Mouse (Mus musculus) kidney, adult 8-10 months (tissue): ENCODE results near the gene Rnf167.

ENCODE experiments used
- DNase-seq, 2 experiments: peaks; one replicate each; pipeline ENCODE4 v3.0.0; 2022

Gene Rnf167

DNA sequence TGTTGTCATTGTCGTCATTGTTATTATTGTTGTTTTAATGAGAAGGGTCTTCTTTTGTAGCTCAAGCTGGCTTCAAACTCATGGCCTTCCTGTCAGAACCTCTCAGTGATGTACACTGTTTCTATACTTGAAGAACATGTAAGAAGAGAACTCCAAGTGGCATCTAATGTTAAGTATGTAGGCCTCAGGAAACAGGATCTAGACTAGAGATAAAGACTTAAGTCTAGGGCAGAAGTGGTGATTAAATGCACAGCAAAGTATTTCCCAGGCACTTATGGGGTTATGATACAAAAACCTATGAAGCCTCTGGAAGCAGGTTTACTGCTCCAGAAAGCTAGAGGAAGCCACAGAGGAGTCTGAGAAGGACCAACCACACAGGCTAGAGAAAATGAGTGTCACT lies 8.7 kb upstream of the Rnf167 start:
- no peak for DNase-seq

DNA sequence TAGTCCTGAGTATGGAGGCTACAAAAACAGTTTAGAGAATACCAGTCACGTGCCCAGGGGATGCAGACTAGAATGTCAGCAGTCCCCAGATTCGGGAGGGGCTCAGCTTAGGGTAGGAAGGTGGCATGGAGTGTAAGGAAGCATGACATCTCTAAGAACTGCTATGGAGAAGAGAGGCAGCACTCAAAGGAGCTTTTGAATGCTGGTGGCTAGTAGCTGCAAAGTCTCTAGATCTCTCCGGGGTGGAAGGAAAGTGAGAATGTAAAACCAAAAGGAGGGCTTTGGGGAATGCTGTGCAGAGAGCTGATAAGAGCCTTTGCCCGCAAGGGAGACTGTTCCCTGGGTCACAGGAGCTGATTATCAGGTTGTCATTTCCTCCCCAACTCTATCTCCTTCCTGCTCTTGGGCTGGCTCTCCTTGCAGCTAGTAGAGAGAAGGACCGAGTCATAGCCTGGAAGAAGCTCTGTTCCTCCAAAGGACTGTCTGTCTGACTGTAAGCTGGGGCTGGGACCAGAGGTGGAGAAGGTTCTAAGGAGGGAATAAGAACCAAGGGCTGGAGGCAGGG lies 8.2 kb upstream of the Rnf167 start, which contains the start of gene Gp1ba:
Gene Gp1ba (plus strand): TSS at position 409 of the 565 bp plus-strand sequence.
- no peak for DNase-seq

DNA sequence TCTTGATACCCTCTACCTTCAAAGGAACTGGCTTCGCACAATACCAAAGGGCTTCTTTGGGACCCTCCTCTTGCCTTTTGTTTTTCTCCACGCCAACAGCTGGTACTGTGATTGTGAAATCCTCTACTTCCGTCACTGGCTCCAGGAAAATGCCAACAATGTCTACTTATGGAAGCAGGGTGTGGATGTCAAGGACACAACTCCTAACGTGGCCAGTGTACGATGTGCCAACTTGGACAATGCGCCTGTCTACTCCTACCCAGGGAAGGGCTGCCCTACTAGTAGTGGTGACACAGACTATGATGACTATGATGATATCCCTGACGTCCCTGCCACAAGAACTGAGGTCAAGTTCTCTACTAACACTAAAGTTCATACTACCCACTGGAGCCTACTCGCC lies 7.1 kb upstream of the Rnf167 start:
- no peak for DNase-seq

DNA sequence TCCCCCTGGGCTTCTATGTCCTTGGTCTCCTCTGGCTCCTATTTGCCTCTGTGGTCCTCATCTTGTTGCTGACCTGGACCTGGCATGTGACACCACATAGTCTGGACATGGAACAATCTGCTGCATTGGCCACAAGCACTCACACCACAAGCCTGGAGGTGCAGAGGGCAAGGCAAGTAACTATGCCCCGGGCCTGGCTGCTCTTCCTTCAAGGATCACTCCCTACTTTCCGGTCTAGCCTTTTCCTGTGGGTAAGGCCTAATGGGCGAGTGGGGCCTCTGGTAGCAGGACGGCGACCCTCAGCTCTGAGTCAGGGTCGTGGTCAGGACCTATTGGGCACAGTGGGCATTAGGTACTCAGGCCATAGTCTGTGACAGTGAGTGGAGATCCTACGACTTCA lies 5.8 kb upstream of the Rnf167 start:
- DNase-seq = no peak

DNA sequence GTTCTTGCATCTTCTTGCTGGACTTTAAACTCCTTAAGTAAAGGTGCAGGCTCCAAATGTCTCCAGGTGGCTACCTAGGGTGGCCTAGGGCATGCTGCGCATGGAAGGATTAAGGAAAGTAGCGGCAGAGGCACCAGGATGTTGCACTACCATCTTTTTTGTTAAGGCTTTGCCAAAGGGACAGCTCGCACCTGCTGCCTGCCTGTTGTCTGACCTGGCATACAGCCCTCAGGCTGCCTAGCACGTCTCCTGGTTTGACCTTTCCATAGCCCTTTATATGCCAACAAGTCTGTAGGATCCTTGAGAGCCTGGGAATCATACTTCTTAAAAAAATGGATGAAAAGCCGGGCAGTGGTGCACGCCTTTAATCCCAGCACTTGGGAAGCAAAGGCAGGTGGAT lies 4.0 kb upstream of the Rnf167 start:
- no peak for DNase-seq

DNA sequence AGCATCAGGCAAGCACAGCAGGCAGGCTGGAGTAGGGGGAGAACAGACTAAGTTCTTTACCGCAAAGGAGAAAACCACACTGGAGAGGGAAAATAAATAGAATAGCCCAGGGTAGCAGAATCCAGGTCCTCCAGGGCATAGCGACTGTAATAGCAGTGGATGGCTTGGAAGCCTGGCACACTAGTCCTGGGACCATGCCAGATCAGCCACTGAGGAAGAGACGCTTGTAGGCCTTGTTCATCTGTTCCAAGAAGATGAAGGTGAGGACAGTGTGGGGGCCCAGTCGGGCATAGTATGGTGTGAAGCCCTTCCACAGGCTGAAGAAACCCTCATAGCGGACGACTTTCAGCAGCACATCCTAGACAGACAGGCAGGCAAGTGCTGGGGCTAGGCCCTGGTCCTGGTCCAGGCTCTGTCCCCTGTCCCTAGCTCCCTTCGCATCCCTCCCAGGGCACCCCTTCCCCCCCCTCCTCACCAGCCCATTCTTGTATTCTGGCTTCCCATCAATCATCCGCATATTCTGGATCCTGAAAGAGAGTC lies 2.4 kb upstream of the Rnf167 start:
- no peak for DNase-seq

DNA sequence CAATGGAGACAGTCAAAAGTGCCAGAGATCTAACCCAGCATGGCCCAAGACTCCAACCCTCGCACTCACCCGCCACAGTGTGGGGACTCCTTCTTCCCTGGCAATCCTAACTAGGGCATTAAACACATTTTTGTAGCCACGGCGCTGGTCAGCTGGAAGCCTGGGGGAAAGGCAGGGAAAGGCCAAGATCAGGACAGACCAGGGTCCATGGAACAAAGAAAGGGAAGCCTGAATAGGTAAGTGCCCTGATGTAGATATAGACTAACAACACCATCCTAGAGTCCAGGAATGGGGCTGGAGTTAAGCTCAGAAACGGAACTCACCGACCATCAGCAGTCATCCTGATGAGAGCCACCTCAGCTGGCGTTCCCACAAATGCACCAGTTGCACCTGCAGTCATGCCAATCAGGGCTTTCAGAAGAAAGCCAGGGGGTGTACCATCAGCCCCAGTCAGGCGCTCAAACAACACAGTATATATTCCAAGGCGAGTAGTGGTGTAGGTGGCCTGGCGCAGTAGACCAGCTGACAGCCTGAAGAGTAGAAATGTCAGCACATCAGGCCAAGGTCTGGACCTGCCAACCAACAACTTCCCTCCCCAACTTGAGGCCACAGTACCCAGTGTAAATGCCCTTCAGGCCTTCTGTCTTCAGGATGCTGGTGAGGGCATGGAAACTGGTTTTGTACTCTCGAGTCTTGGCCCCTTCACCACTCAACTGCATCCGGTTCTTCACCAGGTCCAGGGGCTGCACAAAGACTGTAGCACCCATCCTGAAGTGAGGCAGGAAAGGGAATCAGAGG lies 1.4 kb upstream of the Rnf167 start:
- no peak for DNase-seq

DNA sequence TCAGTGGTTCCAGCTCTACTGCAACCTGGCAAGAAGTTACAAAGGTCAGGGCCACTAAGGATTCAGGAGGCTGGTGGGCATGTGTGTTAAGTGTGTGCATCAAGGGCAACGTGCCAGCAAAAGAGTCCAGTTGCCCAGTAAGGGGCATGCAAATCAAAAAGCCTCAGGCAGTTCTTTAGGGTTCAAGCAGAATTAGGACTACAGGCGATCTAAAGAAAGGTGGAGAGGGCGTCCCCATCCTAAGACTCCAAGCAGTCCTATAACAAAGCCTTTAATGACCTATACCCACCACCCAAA lies 828 bp upstream of the Rnf167 start:
- DNase-seq = peak; percentile 52 to 61

DNA sequence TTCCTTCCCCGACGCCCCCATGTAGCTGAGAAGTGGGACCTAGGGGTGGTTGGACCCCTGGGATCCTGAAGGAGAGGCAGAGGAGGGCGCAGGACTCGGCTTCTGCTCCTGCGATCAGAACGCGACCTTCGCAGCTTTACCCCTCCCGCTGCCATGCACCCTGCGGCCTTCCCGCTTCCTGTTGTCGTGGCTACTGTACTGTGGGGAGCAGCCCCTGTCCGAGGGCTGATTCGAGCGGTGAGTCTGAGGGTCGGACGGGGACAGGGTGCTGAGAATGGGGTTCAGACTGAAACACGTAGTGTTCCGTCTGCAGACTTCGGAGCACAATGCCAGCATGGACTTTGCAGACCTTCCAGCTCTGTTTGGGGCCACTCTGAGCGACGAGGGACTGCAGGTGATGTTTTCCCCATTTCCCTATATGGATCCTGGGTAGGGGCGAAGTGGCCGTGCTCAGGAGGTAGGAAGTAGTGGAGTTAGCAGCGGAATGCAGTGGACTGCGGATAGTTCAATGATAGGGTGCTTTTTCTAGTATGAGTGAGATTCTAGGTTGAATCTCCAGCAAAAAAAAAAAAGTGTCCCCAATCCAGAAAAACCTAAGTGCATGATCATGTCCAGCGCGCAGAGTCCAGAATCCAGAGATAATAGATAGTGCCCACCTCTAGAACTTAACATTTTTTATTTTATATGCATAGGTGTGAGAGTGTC lies 833 bp downstream of the Rnf167 start:
- DNase-seq = peak in 1 of 2 experiments; percentile 41

DNA sequence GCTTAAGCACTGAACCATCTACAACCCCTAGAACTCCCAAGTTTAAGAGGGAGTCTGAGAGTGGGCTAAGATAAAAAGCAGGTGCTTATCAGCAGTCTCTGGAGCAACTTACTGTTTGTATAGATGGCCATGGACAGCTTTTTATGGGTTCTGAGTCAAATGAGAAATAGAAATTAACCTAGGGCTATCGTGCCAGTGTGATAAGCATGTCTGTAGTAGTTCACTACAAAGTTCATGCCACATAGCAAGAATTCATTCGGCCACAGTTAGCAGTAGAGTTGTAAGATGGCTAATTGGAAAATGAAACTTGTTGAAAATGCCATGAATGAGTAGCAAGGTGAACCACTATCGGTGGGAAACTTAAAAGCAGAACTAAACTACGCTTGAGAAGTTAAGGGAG lies 1.5 kb downstream of the Rnf167 start:
- DNase-seq = no peak

DNA sequence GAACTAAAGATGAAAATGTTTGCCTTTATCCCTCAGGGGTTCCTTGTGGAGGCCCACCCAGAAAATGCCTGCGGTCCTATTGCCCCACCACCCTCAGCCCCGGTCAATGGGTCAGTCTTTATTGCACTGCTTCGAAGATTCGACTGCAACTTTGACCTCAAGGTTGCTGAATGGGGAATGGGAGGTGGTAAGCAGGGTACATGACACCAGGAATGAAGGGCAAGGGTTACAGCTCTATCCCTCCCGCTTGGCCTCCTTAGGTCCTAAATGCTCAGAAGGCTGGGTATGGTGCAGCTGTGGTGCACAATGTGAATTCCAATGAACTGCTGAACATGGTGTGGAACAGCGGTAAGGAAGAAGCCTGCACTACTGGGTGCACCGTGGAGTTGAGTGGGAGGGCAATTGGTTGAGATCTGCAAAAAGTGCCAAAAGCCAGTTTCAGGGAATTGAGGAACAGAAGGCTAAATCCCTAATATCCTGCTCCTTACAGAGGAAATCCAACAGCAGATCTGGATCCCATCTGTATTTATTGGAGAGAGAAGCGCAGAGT lies 2.2 kb downstream of the Rnf167 start:
- DNase-seq = no peak

DNA sequence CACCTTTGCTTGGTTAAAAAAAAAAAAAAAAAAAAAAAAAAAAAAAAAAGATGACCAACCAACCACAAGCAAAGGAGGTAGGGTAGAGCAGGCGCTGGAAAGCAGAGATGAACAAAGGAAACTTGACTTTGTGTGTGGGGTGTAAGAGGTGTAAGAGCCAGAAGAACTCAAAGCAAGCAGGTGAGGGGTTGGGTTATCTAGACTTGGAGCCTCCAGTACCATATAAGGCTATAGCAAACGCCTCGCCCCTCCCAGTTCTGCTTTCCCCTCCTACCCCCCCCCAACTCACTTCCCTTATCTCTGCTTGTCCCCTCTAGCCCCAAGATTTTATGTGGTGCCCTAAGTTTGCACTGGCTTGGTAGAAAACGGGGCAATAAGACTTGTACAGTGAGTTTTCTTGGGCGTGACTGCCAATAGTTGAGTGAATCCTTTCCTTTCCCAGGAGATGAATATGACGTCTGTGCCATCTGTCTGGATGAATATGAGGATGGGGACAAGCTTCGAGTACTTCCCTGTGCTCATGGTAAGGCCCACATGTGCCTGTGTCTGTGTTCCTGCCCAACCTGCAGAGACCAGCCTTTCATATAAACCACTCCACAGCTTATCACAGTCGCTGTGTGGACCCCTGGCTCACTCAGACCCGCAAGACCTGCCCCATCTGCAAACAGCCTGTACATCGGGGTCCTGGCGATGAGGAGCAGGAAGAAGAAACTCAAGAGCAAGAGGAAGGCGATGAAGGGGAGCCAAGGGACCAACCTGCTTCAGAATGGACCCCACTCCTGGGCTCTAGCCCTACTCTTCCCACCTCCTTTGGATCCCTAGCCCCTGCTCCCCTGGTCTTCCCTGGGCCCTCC lies 3.5 kb downstream of the Rnf167 start:
- DNase-seq = no peak

DNA sequence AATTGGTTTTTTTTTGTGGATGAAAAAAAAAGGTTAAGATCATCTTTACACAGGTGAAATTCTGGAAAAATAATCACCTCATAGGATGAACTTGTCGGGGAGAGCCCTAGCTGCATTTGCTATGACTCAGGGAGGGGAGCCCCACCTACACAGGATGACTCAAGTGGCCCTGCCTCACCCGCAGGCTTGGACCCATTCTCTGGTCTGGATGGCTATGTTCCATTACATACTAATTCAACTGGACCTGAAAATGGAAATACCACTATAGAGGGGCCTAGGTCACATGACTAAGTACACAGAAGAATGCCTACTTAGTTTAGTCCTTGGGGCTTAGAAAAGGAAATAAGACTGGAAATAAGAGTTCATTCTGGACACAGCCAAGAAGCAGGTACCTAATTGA lies 4.4 kb downstream of the Rnf167 start:
- DNase-seq = no peak

DNA sequence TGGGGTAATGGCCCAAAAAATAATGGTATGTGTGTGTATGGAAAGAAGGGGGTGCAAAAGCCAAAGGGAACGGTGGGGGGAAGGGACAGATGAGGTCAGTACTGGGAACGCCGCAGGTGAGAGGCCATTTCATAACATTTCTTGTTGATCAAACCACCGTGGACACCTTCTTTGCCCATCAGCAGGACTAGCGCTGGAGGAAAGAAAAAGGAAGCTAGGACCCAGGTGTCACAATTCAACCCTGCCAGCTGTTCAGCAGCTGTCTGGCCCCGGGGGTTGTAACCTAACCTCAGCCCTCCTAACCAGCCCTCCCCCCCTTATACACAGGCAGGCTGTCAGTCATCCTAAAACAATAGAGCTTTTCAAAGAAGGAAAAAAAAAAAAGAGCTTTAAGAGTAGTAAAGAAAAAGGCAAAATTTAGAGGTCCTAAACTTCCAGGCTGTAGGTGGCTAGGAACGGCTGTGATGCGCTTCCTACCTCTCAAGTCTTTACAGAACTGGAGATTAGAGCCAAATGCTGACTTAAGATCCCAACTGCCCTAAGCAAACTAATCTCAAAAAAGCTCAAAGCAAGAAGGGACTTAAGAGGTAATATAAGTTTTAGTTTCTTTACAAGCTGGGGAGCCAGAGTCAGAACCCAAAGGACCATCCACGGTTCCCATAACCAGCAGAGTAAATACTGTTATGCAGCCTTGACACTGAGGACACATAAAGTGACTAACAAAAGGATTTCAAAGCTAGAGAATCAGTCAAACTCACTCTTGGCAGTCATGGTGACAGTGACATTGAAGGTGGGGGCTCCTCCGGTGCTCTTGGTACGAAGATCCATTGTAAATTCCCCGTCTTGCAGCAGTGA lies 5.2 kb downstream of the Rnf167 start:
- DNase-seq = no peak

DNA sequence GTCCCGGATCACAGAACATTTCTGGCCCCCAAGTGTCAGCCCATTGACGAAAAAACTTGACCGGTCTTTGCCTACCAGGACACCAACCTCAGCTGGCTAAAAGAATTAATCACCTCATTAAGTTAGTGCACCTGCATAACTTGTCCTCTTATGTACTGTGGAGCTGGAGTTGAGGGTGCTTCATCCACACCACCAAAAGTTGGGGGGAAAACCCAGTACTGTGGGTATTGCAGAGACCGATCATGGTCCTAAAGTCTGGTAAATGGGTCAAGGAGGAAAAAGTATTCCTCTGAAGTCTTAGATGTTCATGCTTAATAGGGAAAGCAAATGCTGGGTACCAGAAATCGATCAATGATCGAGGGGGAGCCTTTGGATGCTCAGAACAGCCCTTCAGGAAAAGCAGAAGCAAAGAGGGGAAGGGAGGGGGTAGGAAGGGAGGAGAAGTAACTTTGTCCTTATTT lies 5.9 kb downstream of the Rnf167 start:
- no peak for DNase-seq

DNA sequence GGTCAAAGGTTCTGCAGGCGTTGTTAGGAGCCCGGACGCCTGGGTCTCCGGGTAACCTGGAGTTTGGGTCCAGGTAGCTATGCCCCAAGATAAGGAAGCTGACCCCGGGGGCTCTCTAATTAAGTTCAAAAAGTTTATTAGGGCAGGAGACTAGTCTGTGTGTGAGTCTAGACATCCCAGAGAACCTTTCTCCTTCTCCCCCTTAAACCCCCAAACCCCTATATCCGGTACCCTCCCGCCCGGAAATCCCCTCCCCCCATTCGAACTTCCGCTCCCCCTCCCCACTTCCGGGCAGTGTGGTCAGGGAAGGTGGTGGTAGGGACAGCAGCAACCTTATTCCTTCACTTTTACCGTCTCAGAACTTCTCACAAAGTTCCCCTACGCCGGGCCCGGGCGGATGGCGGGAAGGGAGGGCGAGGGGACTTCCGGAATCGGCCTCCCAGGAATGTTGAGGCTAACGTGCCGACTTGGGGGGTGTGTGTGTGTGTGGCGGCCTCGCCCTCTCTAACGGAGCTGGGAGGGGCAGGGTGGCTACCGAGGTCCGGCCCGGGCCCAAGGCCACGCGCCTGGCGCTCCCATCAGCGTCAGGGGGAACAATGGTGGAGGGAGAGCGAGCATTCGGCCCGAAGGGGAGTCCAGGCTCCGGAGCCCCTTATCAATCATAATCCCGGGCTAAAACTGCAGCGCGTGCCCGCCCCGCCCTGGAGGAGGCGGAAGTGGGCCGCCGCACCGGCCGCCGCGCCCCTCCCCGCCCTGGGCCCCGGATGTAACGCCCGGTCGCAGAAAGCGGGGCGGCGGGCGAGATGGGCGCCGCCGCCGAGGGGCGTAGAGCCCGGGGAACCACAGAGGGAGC lies 6.5 kb downstream of the Rnf167 start:
- DNase-seq = peak in 1 of 2 experiments; percentile 58

DNA sequence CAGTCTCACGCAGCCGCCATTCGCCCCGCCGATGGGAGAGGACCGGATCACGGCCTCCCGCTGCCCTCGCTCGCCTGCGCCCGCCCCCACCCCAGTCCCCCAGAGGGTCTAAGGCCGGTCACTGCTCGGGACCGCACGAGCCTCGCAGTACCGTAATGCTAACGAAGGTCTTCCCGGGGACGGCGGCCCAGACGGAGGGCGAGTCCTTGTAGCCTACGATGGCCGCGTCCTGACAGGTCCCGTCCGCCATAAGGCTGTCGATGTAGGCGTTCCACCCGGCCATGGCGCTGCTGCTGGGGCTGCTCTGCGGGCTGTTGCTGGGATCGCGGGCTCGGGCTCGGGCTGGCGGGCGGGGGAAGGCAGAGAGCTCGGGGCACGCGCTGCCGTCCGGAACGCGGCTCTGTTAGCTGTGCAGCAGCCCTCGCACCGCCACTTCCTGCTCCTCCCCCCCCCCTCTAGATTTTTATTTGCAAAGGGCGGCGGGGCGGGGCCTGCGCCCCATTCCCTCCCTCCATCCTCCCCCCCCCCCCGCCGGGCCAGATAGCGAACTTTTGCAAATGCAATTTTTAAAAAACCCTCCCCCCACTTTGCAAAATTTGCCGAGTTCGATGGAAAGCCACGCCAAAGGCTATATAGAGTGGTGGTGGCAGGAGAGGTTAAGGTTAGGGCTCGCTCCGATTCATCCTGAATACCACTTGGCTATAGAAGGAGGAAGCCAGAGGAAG lies 7.3 kb downstream of the Rnf167 start, which contains the start of gene Pfn1:
Gene Pfn1 (minus strand): TSS at position 447 of the 725 bp plus-strand sequence.
- DNase-seq = peak; percentile 59 to 62

DNA sequence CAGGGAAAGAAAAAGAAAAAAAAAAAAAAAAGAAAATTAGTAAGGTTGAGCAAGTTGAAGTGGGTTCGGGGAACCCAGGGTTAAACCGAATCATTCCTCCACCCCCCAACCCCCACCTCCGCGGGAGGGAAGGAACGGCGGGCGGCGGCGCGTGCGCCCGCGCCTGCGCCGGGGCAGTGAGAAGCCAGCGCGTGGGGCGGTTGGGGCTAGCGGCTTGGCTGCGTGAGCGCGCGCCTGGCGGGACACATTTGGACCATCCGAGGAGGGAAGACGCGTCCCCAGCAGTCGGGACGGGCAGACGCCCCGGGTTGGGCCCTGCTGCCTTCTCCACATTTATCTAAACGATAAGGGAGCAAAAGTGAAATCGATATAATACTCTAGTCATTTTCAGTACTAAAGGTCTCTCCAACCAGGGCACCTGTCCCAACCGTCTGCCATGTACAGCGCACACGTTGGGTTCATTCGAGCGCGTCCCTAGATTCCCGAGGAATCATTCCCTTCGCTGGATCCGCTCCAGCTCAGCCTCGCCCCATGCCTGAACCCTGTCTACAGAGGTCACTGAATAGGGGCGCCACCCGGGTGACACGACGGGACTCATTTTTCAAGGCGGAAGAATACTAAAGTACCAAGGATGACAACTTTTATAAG lies 8.0 kb downstream of the Rnf167 start:
- DNase-seq = peak; percentile 72 to 73
